Mouse (Mus musculus): ENCODE results near the gene Hnf4a.

- TF ChIP-seq CTCF (IDR thresholded peaks at IDR 0.05; ENCODE audit: control insufficient read depth, insufficient read depth, insufficient read length) (no peak), FOSL1 (IDR thresholded peaks at IDR 0.05; ENCODE audit: insufficient read depth, low read length, poor library complexity, severe bottlenecking) (no peak), MYOD1 (IDR thresholded peaks at IDR 0.05; ENCODE audit: control insufficient read depth, insufficient read length, low read depth) (no peak), USF1 (IDR thresholded peaks at IDR 0.05; ENCODE audit: low read depth) (no peak), MAX (IDR thresholded peaks at IDR 0.05) (no peak), CEBPB (IDR thresholded peaks at IDR 0.05; ENCODE audit: low read depth) (no peak)
Observed at GRCm38 (mm10) chr2:163558548-163558947, 51.9 kb downstream of the Hnf4a start.

All from C2C12 (cell line).